Mouse (Mus musculus): ENCODE data around the gene Cfap54. TPM values are rescaled to one million over a fixed set of nuclear protein-coding genes. Genes with fewer than 3 reads are reported as not detected.
A peak's percentile ranks its signal among the peaks of the same experiment; 100 is the strongest.

The Cfap54 gene
- polyA plus RNA-seq, 1 experiment from 2014 or later, result 2.2 TPM

DNA sequence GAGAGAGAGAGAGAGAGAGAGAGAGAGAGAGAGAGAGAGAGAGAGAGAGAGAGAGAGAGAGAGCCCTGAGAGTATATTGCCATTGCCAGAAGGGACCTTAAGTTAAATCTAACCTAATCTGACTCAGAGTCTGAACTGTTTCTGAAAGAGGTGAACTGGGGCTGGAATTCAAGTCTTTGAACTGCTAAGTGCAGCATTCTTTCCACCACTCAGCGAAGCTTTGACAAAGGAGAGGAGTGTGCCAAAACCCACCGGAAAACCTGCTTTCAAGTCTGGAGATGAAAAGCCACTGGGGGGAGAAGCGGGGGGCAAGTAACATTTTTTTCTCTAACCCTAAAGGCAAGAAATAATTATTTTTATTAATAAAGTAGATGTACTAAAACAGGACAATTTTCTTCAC lies 30.8 kb downstream of the Cfap54 start:
- WGBS, result 40% methylated on average over 3 of the region's 3 CpGs
- ATAC-seq (ENCODE audit: low FRiP score), result no peak
- H3K27ac ChIP-seq (replicated peaks), result no peak overlapping the region

DNA sequence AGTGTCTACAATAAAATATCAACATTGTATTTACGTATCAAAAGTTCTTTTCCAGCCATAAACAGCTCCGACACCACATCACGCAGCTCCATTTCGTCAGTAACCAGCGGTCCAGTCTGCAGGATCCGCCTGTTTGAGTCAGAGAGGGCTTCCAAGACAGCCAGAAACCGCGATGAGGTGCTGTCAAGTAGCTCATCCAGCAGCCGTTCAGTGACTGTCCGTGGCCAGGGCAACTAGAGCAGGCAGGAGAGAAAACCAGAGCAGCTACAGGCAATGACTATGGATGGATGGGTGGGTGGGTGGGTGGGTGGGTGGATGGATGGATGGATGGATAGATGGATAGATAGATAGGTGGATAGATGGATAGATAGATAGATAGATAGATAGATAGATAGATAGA lies 38.2 kb downstream of the Cfap54 start:
- no peak overlapping the region for H3K9ac ChIP-seq (replicated peaks)
- no peaks in the 10 kb centered on the region for H3K36me3 ChIP-seq
- 89% methylated on average over 10 of the region's 10 CpGs for WGBS
- H3K27me3 ChIP-seq (replicated peaks), result no peaks in the 10 kb centered on the region
- H3K4me1 ChIP-seq, result no peaks in the 10 kb centered on the region
- H3K4me2 ChIP-seq, result no peak overlapping the region
- no peak overlapping the region for H3K27ac ChIP-seq (replicated peaks)
- ATAC-seq (ENCODE audit: low FRiP score), result no peak
- H3K4me3 ChIP-seq (replicated peaks), result no peak overlapping the region
- no peaks in the 10 kb centered on the region for H3K9me3 ChIP-seq (replicated peaks)

More for the DNA sequence above, 30.8 kb downstream of the Cfap54 start:
- Histone ChIP-seq H3K4me1 (peaks cover 4% of the 10 kb centered on the region; the same call in 1 of the 2 replicates), H3K9ac (replicated peaks) (no peak overlapping the region), H3K9me3 (replicated peaks) (no peaks in the 10 kb centered on the region), H3K4me3 (replicated peaks) (no peak overlapping the region), H3K4me2 (no peak overlapping the region), H3K36me3 (no peaks in the 10 kb centered on the region), H3K27me3 (replicated peaks) (no peaks in the 10 kb centered on the region)

DNA sequence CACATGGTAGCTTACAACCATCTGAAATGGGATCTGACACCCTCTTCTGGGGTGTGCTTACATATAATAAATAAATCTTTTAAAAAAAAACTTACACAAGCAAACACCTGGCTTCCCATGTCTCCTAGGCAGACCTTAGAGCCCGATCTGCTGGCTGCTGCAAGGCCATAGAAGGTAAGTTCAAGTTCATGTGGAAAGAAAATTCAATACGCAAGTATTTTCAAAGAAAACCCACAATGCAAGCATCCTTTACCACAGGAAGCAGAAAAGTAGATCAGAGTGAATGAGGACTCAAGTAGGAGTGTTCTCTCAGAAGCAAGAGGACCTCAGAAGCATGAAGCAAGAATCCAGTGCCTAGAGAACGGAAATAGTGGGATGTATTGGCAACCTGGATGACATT lies 39.6 kb downstream of the Cfap54 start:
- Histone ChIP-seq H3K4me1 (no peaks in the 10 kb centered on the region), H3K27me3 (replicated peaks) (no peaks in the 10 kb centered on the region), H3K9ac (replicated peaks) (no peak overlapping the region), H3K4me2 (no peak overlapping the region), H3K27ac (replicated peaks) (no peak overlapping the region), H3K4me3 (replicated peaks) (no peak overlapping the region), H3K9me3 (replicated peaks) (no peaks in the 10 kb centered on the region), H3K36me3 (no peaks in the 10 kb centered on the region)
- ATAC-seq (ENCODE audit: low FRiP score), result no peak
- 88% methylated on average over 3 of the region's 3 CpGs for WGBS

DNA sequence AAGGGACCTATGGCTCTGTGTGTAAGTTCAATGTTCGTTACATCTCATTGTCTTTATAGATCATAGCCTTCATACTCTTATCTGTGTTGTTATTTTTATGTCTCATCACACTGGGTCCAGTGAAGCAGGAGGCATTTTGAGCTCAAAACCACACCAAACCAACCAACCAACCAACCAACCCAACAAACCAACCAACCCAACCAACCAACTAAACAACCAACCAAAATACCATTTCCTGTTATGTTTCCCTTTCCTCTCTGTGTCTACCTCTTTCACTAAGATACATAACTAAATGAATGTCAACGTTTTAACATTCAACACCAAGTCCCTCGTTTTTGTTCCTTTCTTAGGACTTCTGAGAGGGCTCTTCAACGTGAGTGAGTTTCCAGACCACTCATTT lies 40.0 kb downstream of the Cfap54 start:
- Histone ChIP-seq H3K4me1 (no peaks in the 10 kb centered on the region), H3K9ac (replicated peaks) (no peak overlapping the region), H3K27ac (replicated peaks) (no peak overlapping the region), H3K4me2 (no peak overlapping the region), H3K27me3 (replicated peaks) (no peaks in the 10 kb centered on the region), H3K4me3 (replicated peaks) (no peak overlapping the region), H3K9me3 (replicated peaks) (no peaks in the 10 kb centered on the region), H3K36me3 (no peaks in the 10 kb centered on the region)
- ATAC-seq (ENCODE audit: low FRiP score), result no peak
- WGBS, result 72% methylated on average over 4 of the region's 4 CpGs

DNA sequence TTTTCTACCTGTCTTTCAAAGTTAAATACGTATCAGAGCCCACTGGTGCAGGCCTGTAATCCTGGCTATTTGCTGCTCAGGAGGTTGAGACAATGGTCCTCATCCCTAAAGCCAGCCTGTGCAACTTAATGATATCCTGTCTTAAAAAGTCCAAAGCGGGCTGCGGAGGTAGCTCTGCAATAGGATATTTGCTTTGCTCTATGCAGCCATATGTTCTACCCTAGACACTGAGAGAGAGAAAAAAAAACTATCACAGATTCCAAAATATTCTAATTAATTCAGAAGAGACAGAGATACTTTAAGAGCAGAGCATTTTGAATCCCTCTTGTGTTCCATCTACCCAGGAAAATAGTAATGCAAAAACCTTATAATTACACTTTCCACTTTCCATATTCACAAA lies 44.9 kb downstream of the Cfap54 start:
- Histone ChIP-seq H3K4me2 (no peak overlapping the region), H3K36me3 (no peaks in the 10 kb centered on the region), H3K9me3 (replicated peaks) (no peaks in the 10 kb centered on the region), H3K27ac (replicated peaks) (no peak overlapping the region), H3K4me1 (no peaks in the 10 kb centered on the region), H3K27me3 (replicated peaks) (no peaks in the 10 kb centered on the region), H3K9ac (replicated peaks) (no peak overlapping the region), H3K4me3 (replicated peaks) (no peak overlapping the region)
- WGBS, result 86% methylated on average over 3 of the region's 3 CpGs
- no peak for ATAC-seq (ENCODE audit: low FRiP score)

DNA sequence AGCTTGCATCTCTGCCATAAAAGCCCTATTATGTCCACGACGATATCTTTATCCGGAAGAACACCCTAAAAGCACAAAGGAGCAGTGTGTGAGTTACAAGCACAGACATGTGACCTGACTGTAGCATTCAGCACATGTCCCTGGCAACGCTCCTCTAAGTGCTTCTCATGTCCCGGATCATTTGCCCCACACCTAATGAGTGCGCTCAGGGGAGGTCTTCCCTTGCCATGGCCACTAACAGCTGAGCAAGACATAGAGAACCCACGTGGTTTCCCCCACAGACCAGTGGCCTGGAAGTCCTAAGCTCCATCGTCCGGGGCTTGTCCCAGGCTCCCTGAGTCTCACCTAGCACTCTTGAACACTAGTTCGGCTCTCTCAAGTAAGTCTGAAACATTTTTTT lies 45.9 kb downstream of the Cfap54 start:
- H3K27ac ChIP-seq (replicated peaks), result no peak overlapping the region
- H3K27me3 ChIP-seq (replicated peaks), result no peaks in the 10 kb centered on the region
- H3K4me1 ChIP-seq, result no peaks in the 10 kb centered on the region
- ATAC-seq (ENCODE audit: low FRiP score), result no peak
- H3K9ac ChIP-seq (replicated peaks), result no peak overlapping the region
- H3K4me3 ChIP-seq (replicated peaks), result no peak overlapping the region
- no peaks in the 10 kb centered on the region for H3K9me3 ChIP-seq (replicated peaks)
- H3K36me3 ChIP-seq, result no peaks in the 10 kb centered on the region
- no peak overlapping the region for H3K4me2 ChIP-seq
- WGBS, result 49% methylated on average over 10 of the region's 10 CpGs

DNA sequence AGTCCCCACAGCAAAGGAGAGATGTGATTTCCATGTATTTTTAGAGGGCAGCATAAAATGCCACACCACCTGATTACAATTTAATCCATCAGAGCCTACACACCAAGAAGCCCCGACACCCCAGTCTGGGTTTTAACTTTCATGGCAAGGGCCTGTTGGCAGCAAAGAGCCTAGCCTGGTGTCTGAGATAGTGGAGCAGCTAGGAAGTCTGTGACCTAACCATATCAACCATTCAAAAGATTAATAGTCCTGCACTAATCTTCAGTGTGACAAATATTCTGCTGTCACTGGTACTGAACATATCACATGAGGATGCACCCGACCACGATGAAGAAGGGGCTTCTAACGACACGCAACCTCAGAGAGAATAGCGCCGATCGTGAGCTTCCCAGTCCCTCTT lies 58.1 kb downstream of the Cfap54 start:
- Histone ChIP-seq H3K9ac (replicated peaks) (no peak overlapping the region), H3K27ac (replicated peaks) (no peak overlapping the region), H3K4me2 (no peak overlapping the region), H3K4me3 (replicated peaks) (no peak overlapping the region), H3K27me3 (replicated peaks) (no peaks in the 10 kb centered on the region), H3K4me1 (no peaks in the 10 kb centered on the region), H3K36me3 (no peaks in the 10 kb centered on the region), H3K9me3 (replicated peaks) (no peaks in the 10 kb centered on the region)
- 76% methylated on average over 8 of the region's 8 CpGs for WGBS
- ATAC-seq (ENCODE audit: low FRiP score), result no peak

DNA sequence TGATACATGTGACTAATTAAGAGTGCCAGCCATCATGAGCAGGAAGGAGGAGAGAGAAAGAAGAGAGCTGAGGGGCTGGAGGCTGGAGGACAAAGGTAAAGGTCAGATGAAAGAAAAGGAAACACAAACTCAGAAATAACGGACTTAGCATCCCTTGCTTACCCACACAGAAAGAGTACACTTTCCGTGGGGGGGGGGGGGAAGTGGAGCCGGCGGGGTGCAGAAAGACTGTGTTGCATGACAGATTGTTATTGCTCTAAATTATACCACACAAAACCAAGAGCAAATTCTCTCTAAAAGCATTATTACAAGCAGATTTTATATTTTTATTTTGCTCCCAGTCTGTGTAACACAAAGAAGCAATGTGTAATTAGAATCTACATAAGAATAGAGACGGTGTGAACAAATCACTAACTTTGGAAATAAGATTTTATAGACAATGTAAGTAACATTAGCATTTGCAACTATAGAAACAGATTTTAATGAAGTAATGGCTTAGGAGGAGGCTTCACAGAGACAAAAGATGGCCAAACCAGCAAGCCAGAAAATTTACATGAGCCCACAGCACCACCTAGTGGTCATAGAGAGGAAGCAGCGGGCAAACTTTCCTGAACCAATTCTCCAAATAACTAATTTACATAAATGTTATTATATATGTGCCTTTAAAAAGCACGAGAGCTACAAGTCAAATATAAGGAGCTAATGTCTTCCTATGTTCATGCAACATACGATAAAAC lies 67.2 kb downstream of the Cfap54 start:
- Histone ChIP-seq H3K4me2 (no peak overlapping the region), H3K36me3 (no peaks in the 10 kb centered on the region), H3K9me3 (replicated peaks) (no peaks in the 10 kb centered on the region), H3K27me3 (replicated peaks) (no peaks in the 10 kb centered on the region), H3K4me3 (replicated peaks) (no peak overlapping the region), H3K4me1 (peaks cover 6% of the 10 kb centered on the region), H3K9ac (replicated peaks) (no peak overlapping the region), H3K27ac (replicated peaks) (0 out of 2 replicates have a peak overlapping the region, but pooled peaks have one; percentile 23)
- WGBS, result 33% methylated on average over 8 of the region's 8 CpGs
- ATAC-seq (ENCODE audit: low FRiP score), result no peak

DNA sequence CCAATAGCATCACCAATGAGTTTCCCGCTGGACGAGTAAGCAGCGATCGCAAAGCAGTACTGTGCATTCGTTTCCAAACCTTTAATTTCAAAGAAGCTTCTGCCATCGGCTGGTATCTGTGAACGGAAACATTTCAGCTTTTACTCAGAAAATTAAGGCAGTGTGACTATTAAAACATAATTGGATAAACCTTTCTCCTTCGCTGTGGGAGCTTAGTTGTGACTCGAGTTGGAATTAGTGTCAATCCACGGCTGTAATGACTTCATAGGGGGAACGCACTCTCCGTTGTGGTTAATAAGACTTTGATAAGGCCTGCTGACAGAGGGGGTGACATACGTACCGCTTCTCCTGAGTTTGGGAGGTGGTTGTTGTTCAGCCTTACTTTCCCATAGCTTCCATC lies 70.3 kb downstream of the Cfap54 start:
- no peaks in the 10 kb centered on the region; the same call in 1 of the 2 replicates for H3K27me3 ChIP-seq (replicated peaks)
- H3K36me3 ChIP-seq, result no peaks in the 10 kb centered on the region
- H3K9ac ChIP-seq (replicated peaks), result no peak overlapping the region
- WGBS, result 70% methylated on average over 14 of the region's 14 CpGs
- 0 out of 2 replicates have a peak overlapping the region, but pooled peaks have one; percentile 19 for H3K27ac ChIP-seq (replicated peaks)
- H3K4me3 ChIP-seq (replicated peaks), result no peak overlapping the region
- no peaks in the 10 kb centered on the region for H3K9me3 ChIP-seq (replicated peaks)
- no peak for ATAC-seq (ENCODE audit: low FRiP score)
- peaks cover 6% of the 10 kb centered on the region for H3K4me1 ChIP-seq
- H3K4me2 ChIP-seq, result peak overlapping the region; percentile 11; the same call in 1 of the 2 replicates

DNA sequence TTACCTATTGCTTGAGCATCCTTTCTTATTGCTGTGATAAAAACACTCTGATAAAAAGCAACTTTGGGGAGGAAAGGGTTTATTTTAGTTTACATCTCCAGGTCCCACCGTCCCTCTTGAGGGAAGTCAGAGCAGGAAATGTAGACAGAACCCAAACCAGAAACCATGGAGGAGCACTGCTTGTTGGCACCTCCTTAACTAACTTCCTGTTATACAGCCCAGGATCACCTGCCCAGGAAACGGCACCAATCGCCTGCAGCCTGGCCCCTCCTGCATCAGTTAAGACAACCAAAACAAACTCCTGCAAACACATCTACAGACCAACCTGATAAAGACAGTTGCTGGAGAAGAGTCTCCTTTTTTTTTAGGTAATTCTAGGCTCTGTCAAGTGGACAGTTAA lies 74.4 kb downstream of the Cfap54 start:
- no peak for ATAC-seq (ENCODE audit: low FRiP score)
- H3K27me3 ChIP-seq (replicated peaks), result no peaks in the 10 kb centered on the region; the same call in 1 of the 2 replicates
- no peak overlapping the region for H3K9ac ChIP-seq (replicated peaks)
- WGBS, result 87% methylated on average over 3 of the region's 3 CpGs
- no peak overlapping the region for H3K27ac ChIP-seq (replicated peaks)
- 0 out of 2 replicates have a peak, but pooled peaks cover 2% of the 10 kb centered on the region for H3K4me1 ChIP-seq
- no peaks in the 10 kb centered on the region for H3K36me3 ChIP-seq
- no peak overlapping the region for H3K4me2 ChIP-seq
- no peak overlapping the region for H3K4me3 ChIP-seq (replicated peaks)
- no peaks in the 10 kb centered on the region for H3K9me3 ChIP-seq (replicated peaks)

DNA sequence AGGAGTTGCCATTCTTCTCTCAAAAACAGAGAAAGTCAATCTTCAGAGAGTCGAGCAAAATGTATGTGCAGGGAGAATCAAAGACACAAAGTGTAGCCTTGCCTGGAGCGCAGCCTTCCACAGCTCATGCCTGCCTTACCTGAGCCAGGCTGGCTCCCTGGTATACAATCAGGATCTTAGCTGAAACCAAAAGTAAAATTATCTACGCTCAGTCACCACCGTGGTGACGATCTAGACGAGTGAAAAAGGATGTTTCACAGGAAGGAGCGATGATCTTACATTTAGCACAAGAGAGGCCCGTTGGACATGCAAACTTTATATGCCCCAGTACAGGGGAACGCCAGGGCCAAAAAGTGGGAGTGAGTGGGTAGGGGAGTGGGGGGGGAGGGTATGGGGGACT lies 75.0 kb downstream of the Cfap54 start:
- Histone ChIP-seq H3K4me1 (0 out of 2 replicates have a peak, but pooled peaks cover 2% of the 10 kb centered on the region), H3K27ac (replicated peaks) (no peak overlapping the region), H3K9me3 (replicated peaks) (no peaks in the 10 kb centered on the region), H3K9ac (replicated peaks) (no peak overlapping the region), H3K27me3 (replicated peaks) (no peaks in the 10 kb centered on the region; the same call in 1 of the 2 replicates), H3K4me3 (replicated peaks) (no peak overlapping the region), H3K4me2 (no peak overlapping the region), H3K36me3 (no peaks in the 10 kb centered on the region)
- 90% methylated on average over 9 of the region's 9 CpGs for WGBS
- ATAC-seq (ENCODE audit: low FRiP score), result no peak

DNA sequence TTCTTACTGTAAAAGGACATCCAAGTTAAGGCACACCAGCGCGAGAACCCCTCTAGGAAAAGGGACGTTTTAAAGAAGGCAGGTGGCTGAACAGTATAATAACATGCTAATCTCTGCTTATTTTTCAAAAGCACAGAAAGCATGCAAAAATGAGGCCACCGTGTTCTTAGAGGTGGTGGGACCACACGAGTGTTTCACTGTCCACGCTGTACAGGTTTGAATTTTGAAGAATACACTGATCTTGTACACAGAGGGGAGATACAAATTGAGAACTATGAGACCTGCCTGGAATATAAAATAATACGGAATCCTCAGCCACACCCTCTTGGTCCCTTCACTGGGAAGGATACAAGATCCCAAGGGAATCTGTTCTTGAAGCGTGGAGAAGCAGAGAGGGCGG lies 82.9 kb downstream of the Cfap54 start:
- no peak overlapping the region for H3K27ac ChIP-seq (replicated peaks)
- no peak for ATAC-seq (ENCODE audit: low FRiP score)
- no peaks in the 10 kb centered on the region for H3K36me3 ChIP-seq
- H3K4me1 ChIP-seq, result no peaks in the 10 kb centered on the region
- H3K9ac ChIP-seq (replicated peaks), result no peak overlapping the region
- no peaks in the 10 kb centered on the region for H3K27me3 ChIP-seq (replicated peaks)
- no peak overlapping the region for H3K4me2 ChIP-seq
- no peak overlapping the region for H3K4me3 ChIP-seq (replicated peaks)
- no peaks in the 10 kb centered on the region for H3K9me3 ChIP-seq (replicated peaks)
- WGBS, result 88% methylated on average over 9 of the region's 9 CpGs

All from neural tube, embryonic 15.5 days (tissue).